Mouse (Mus musculus): ENCODE data around the gene Astn2.

Gene Astn2

GRCm38 (mm10) chr4:65530901-65531300 lies 873.5 kb downstream of the Astn2 start:
- no peak for DNase-seq

GRCm38 (mm10) chr4:65508101-65508500 lies 896.3 kb downstream of the Astn2 start:
- DNase-seq = no peak

- DNase-seq = no peak
Observed at GRCm38 (mm10) chr4:65506870-65507269, 897.5 kb downstream of the Astn2 start.

GRCm38 (mm10) chr4:65496463-65496834 lies 908.0 kb downstream of the Astn2 start:
- peak; percentile 85 to 86 for DNase-seq

GRCm38 (mm10) chr4:65495705-65496462 lies 908.5 kb downstream of the Astn2 start:
- DNase-seq = no peak

- DNase-seq = no peak
Observed at GRCm38 (mm10) chr4:65491541-65491940, 912.9 kb downstream of the Astn2 start.

- no peak for DNase-seq
Observed at GRCm38 (mm10) chr4:65489711-65490110, 914.7 kb downstream of the Astn2 start.

GRCm38 (mm10) chr4:65481632-65482031 lies 922.8 kb downstream of the Astn2 start:
- DNase-seq = no peak

GRCm38 (mm10) chr4:65477106-65477505 lies 927.3 kb downstream of the Astn2 start:
- no peak for DNase-seq

GRCm38 (mm10) chr4:65475925-65476560 lies 928.4 kb downstream of the Astn2 start:
- no peak for DNase-seq

GRCm38 (mm10) chr4:65473141-65473540 lies 931.3 kb downstream of the Astn2 start:
- DNase-seq = no peak

GRCm38 (mm10) chr4:65449171-65449570 lies 955.2 kb downstream of the Astn2 start:
- peak; percentile 19 to 20 for DNase-seq

GRCm38 (mm10) chr4:65441746-65442145 lies 962.7 kb downstream of the Astn2 start:
- no peak for DNase-seq

- DNase-seq = no peak
Observed at GRCm38 (mm10) chr4:65430804-65431203, 973.6 kb downstream of the Astn2 start.

- no peak for DNase-seq
Observed at GRCm38 (mm10) chr4:65427480-65427879, 976.9 kb downstream of the Astn2 start.

- DNase-seq = peak in 1 of 2 experiments; percentile 24
Observed at GRCm38 (mm10) chr4:65426437-65426836, 978.0 kb downstream of the Astn2 start.

GRCm38 (mm10) chr4:65423068-65423625 lies 981.3 kb downstream of the Astn2 start:
- no peak for DNase-seq

- no peak for DNase-seq
Observed at GRCm38 (mm10) chr4:65421272-65421671, 983.1 kb downstream of the Astn2 start.

- DNase-seq = no peak
Observed at GRCm38 (mm10) chr4:65420511-65420931, 983.9 kb downstream of the Astn2 start.

- DNase-seq = no peak
Observed at GRCm38 (mm10) chr4:65415507-65415906, 988.9 kb downstream of the Astn2 start.

GRCm38 (mm10) chr4:65402836-65403634 lies 1001.4 kb downstream of the Astn2 start:
- DNase-seq = no peak

GRCm38 (mm10) chr4:65402286-65402685 lies 1002.1 kb downstream of the Astn2 start:
- no peak for DNase-seq

- no peak for DNase-seq
Observed at GRCm38 (mm10) chr4:65399457-65399856, 1005.0 kb downstream of the Astn2 start.
